22 mouse cellular contexts compared by ENCODE assay signal in genomic region chr1:131357213-131357612, GRCm38 (mm10).
"Had no signal": no experiment of that assay in that cellular context is flagged by ENCODE, and none has a peak within 500 bp of the region (broad histone marks: within the 10 kb centered on the region; RNA-seq: fewer than 3 reads in every experiment).

No protein-coding gene starts in this region.

- H3K4me1 ChIP-seq: lung, embryonic 15.5 days; midbrain, embryonic 13.5 days; neural tube, embryonic 13.5 days; neural tube, embryonic 15.5 days had no signal

- H3K4me2 ChIP-seq: liver, embryonic 15.5 days; lung, embryonic 15.5 days; midbrain, embryonic 11.5 days; midbrain, embryonic 13.5 days; neural tube, embryonic 13.5 days; neural tube, embryonic 15.5 days had no signal

- ATAC-seq: liver, postnatal 0 days; lung, postnatal 0 days; midbrain, embryonic 13.5 days; midbrain, embryonic 16.5 days had no signal

- H3K9ac ChIP-seq: liver, embryonic 15.5 days; liver, postnatal 0 days; lung, embryonic 15.5 days; midbrain, embryonic 13.5 days; neural tube, embryonic 13.5 days; neural tube, embryonic 15.5 days had no signal

- H3K4me3 ChIP-seq: liver, embryonic 15.5 days; lung, embryonic 15.5 days; megakaryocyte, embryonic 14.5 days; midbrain, embryonic 13.5 days; myocyte; neural tube, embryonic 13.5 days; neural tube, embryonic 15.5 days had no signal

- H3K27ac ChIP-seq: liver, embryonic 15.5 days; lung, embryonic 15.5 days; midbrain, embryonic 13.5 days; neural tube, embryonic 13.5 days; neural tube, embryonic 15.5 days had no signal

- H3K9me3 ChIP-seq: liver, embryonic 15.5 days; lung, embryonic 15.5 days; megakaryocyte, embryonic 14.5 days; midbrain, embryonic 13.5 days; neural tube, embryonic 13.5 days; neural tube, embryonic 15.5 days had no signal

- DNase-seq: liver, postnatal 0 days; lung, adult 2 months; lung, postnatal 14 days; lung, postnatal 36 days; retina, postnatal 1 day; right cerebral cortex, adult 18-20 months; right cerebral cortex, postnatal 25 days; right cerebral cortex, postnatal 4 days; spleen, adult 18-20 months; thymus, adult 18-20 months; thymus, postnatal 14 days; thymus, postnatal 36 days had no signal

- H3K27me3 ChIP-seq: liver, embryonic 15.5 days; lung, embryonic 15.5 days; megakaryocyte, embryonic 14.5 days; midbrain, embryonic 13.5 days; neural tube, embryonic 13.5 days; neural tube, embryonic 15.5 days had no signal
